Mouse (Mus musculus) intestine, embryonic 14.5 days (tissue): Measurements from ENCODE around the gene Mta3. TPM values are rescaled to one million over a fixed set of nuclear protein-coding genes. Genes with fewer than 3 reads are reported as not detected.

ENCODE experiments used
- ATAC-seq: fragments of 200-750 bp; cut with Nextera tagmentation; replicated peaks from 2 replicates; pipeline ENCODE4 v1.8.0; 2017; ENCODE audit warnings: low read depth, moderate number of reproducible peaks, moderate TSS enrichment, moderate library complexity; ENCODE audit not compliant: low FRiP score, low TSS enrichment
- DNase-seq: peaks from one replicate; pipeline ENCODE4 v3.0.0-alpha.2; 2018; ENCODE audit warnings: low spot score
- H3K27ac ChIP-seq: fragments of 300-500 bp; sonication (generic); 2 replicates; pipeline ENCODE4 v1.5.1; 2014; ENCODE audit warnings: low read depth, mild to moderate bottlenecking, control low read depth
- H3K27me3 ChIP-seq: fragments of 300-500 bp; sonication (generic); replicated peaks from 2 replicates; pipeline ENCODE4 v1.6.1; 2014; ENCODE audit warnings: low read length, control low read depth; ENCODE audit not compliant: control insufficient read depth, insufficient read depth
- H3K36me3 ChIP-seq: fragments of 300-500 bp; sonication (generic); 2 replicates; pipeline ENCODE4 v1.6.1; 2014; ENCODE audit warnings: low read length, control low read depth; ENCODE audit not compliant: control insufficient read depth, insufficient read depth
- H3K4me1 ChIP-seq: fragments of 300-500 bp; sonication (generic); replicated peaks from 2 replicates; pipeline ENCODE4 v1.6.1; 2014; ENCODE audit warnings: low read length, control low read depth, mixed read lengths; ENCODE audit not compliant: control insufficient read depth, insufficient read depth
- H3K4me2 ChIP-seq: fragments of 300-500 bp; sonication (generic); 2 replicates; pipeline ENCODE4 v1.6.1; 2014; ENCODE audit warnings: low read length
- H3K4me3 ChIP-seq: fragments of 300-500 bp; sonication (generic); 2 replicates; pipeline ENCODE4 v1.5.1; 2014; ENCODE audit warnings: low read depth, low read length, control low read depth, mixed read lengths
- H3K9ac ChIP-seq: fragments of 300-500 bp; sonication (generic); 2 replicates; pipeline ENCODE4 v1.6.1; 2014; ENCODE audit warnings: mild to moderate bottlenecking, low read length
- H3K9me3 ChIP-seq: fragments of 300-500 bp; sonication (generic); 2 replicates; pipeline ENCODE4 v1.6.1; 2016; ENCODE audit warnings: low read length, control low read depth; ENCODE audit not compliant: control insufficient read depth
- WGBS: fragments of 180-500 bp; shearing (Covaris S2); extraction: QIAGEN DNeasy Blood & Tissue Kit; methylation state at CpG from one replicate; pipeline ENCODE4 v1.1.7; 2014; 5-methylcytosine and 5-hydroxymethylcytosine counted together
- polyA plus RNA-seq: library from polyadenylated mRNA; unstranded; fragments of >200 nt; fragmentation: Nextera tagmentation; extraction: Ambion mirVana; gene quantifications from 2 replicates; pipeline ENCODE4 v1.2.1, GENCODE M21; 2014

Mta3 gene
- polyA plus RNA-seq, 1 experiment from 2014 or later: 37.0 TPM

DNA sequence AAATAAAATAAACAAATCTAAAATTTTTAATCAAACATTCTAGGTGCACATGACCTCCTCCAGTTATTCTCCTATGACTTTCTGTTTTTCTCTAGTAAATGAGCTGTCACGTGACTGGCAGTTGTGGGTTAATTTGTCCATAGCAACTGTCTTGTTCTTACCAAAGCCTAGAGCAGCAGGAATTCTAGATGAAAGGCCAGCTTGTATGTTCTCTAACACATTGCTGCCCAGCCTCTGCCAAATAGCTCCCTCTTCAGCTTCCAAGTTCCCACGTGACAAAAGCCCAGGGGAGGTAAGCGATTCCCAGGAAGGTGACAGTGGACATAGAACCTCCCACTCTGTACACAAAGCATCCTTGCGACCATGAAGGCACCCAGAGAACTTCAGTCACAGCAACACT lies 128.2 kb downstream of the Mta3 start:
- no peak overlapping the region for H3K4me2 ChIP-seq
- no peak overlapping the region for H3K4me3 ChIP-seq
- no peaks in the 10 kb centered on the region for H3K4me1 ChIP-seq
- WGBS: 66% methylated on average over 4 of the region's 4 CpGs
- H3K9me3 ChIP-seq: no peaks in the 10 kb centered on the region
- ATAC-seq (no peak), DNase-seq (no peak)
- H3K36me3 ChIP-seq: no peaks in the 10 kb centered on the region
- H3K27me3 ChIP-seq: no peaks in the 10 kb centered on the region
- no peak overlapping the region for H3K27ac ChIP-seq
- no peak overlapping the region for H3K9ac ChIP-seq

DNA sequence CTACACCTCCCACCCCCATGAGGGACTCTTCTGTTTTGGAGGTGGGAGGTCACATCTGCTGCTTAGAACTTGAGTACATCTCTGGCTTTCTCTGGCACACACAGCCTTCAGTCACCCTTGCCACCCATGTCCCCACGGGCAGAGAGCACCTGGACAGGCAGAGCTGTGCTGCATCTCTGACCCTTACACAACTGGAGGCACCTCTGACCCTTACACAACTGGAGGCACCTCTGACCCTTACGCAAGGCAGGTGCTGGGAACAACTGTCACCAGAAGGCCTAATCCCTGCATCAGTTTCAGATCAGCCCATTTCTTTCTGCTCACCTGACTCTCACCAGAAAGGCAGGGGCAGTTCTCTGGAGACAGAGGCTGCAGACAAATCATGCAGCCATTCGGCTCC lies 130.1 kb downstream of the Mta3 start:
- ATAC-seq: no peak
- no peak overlapping the region for H3K4me3 ChIP-seq
- H3K4me2 ChIP-seq: no peak overlapping the region
- no peak overlapping the region for H3K9ac ChIP-seq
- no peak for DNase-seq
- no peaks in the 10 kb centered on the region for H3K9me3 ChIP-seq
- 78% methylated on average over 3 of the region's 3 CpGs for WGBS
- no peaks in the 10 kb centered on the region for H3K36me3 ChIP-seq
- no peak overlapping the region for H3K27ac ChIP-seq
- H3K27me3 ChIP-seq: no peaks in the 10 kb centered on the region
- no peaks in the 10 kb centered on the region for H3K4me1 ChIP-seq

GRCm38 (mm10) chr17:83837659-83838190 lies 131.8 kb downstream of the Mta3 start:
- Histone ChIP-seq H3K4me3 (no peak overlapping the region), H3K27ac (no peak overlapping the region), H3K9me3 (no peaks in the 10 kb centered on the region), H3K9ac (no peak overlapping the region), H3K36me3 (no peaks in the 10 kb centered on the region), H3K4me2 (no peak overlapping the region), H3K4me1 (no peaks in the 10 kb centered on the region), H3K27me3 (no peaks in the 10 kb centered on the region)
- 63% methylated on average over 8 of the region's 8 CpGs for WGBS
- DNase-seq (no peak), ATAC-seq (no peak)

GRCm38 (mm10) chr17:83839132-83839531 lies 133.2 kb downstream of the Mta3 start:
- Histone ChIP-seq H3K4me2 (no peak overlapping the region), H3K36me3 (no peaks in the 10 kb centered on the region), H3K9me3 (no peaks in the 10 kb centered on the region), H3K27ac (no peak overlapping the region), H3K9ac (no peak overlapping the region), H3K4me3 (no peak overlapping the region), H3K27me3 (no peaks in the 10 kb centered on the region), H3K4me1 (no peaks in the 10 kb centered on the region)
- WGBS: 65% methylated on average over 9 of the region's 9 CpGs
- ATAC-seq (no peak), DNase-seq (no peak)

- ATAC-seq (no peak), DNase-seq (no peak)
- no peak overlapping the region for H3K4me3 ChIP-seq
- H3K27ac ChIP-seq: no peak overlapping the region
- H3K9me3 ChIP-seq: no peaks in the 10 kb centered on the region
- no peaks in the 10 kb centered on the region for H3K4me1 ChIP-seq
- H3K4me2 ChIP-seq: no peak overlapping the region
- H3K9ac ChIP-seq: no peak overlapping the region
- 85% methylated on average over 5 of the region's 5 CpGs for WGBS
- no peaks in the 10 kb centered on the region for H3K27me3 ChIP-seq
- H3K36me3 ChIP-seq: no peaks in the 10 kb centered on the region
Measured at GRCm38 (mm10) chr17:83841011-83841410, 135.0 kb downstream of the Mta3 start.

DNA sequence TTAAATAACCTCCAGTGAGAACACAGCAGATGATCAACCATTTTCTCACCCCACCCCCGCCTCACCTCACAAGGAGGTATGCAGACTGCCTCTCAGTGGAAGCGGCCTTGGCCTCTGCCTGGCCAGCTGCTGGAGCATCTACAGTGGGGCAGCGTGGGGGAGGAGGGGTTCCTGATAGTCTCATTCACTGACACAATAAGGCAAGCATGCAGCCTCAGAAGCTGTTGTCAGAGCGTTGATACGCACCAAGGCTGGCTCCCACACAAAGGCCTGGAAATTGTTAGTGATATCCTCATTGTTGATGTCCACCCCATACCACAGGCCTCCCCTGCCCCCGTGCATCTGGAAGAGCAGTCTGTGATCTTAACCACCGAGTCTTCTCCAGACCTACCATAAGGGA lies 137.8 kb downstream of the Mta3 start:
- ATAC-seq: no peak
- Histone ChIP-seq H3K4me3 (no peak overlapping the region), H3K36me3 (no peaks in the 10 kb centered on the region), H3K4me2 (no peak overlapping the region), H3K27me3 (no peaks in the 10 kb centered on the region), H3K9ac (no peak overlapping the region), H3K27ac (no peak overlapping the region), H3K4me1 (no peaks in the 10 kb centered on the region), H3K9me3 (no peaks in the 10 kb centered on the region)
- WGBS: 52% methylated on average over 7 of the region's 7 CpGs
- DNase-seq: no peak

- Histone ChIP-seq H3K9me3 (no peaks in the 10 kb centered on the region), H3K27ac (no peak overlapping the region), H3K9ac (no peak overlapping the region), H3K36me3 (no peaks in the 10 kb centered on the region), H3K4me3 (no peak overlapping the region), H3K4me2 (no peak overlapping the region), H3K27me3 (no peaks in the 10 kb centered on the region), H3K4me1 (no peaks in the 10 kb centered on the region)
- WGBS: 75% methylated on average over 7 of the region's 8 CpGs
- DNase-seq: no peak
- ATAC-seq: no peak
Measured at GRCm38 (mm10) chr17:83845538-83845937, 139.6 kb downstream of the Mta3 start.

GRCm38 (mm10) chr17:83846301-83847021 lies 140.5 kb downstream of the Mta3 start:
- 84% methylated on average over 21 of the region's 21 CpGs for WGBS
- Histone ChIP-seq H3K4me3 (no peak overlapping the region), H3K36me3 (no peaks in the 10 kb centered on the region), H3K9ac (no peak overlapping the region), H3K4me2 (no peak overlapping the region), H3K9me3 (no peaks in the 10 kb centered on the region), H3K27me3 (no peaks in the 10 kb centered on the region), H3K27ac (no peak overlapping the region), H3K4me1 (no peaks in the 10 kb centered on the region)
- no peak for DNase-seq
- ATAC-seq: no peak

GRCm38 (mm10) chr17:83847100-83847499 lies 141.1 kb downstream of the Mta3 start:
- no peak for DNase-seq
- no peak overlapping the region for H3K4me3 ChIP-seq
- H3K27me3 ChIP-seq: no peaks in the 10 kb centered on the region
- WGBS: 78% methylated on average over 6 of the region's 6 CpGs
- no peak for ATAC-seq
- no peak overlapping the region for H3K4me2 ChIP-seq
- no peaks in the 10 kb centered on the region for H3K9me3 ChIP-seq
- H3K27ac ChIP-seq: no peak overlapping the region
- no peaks in the 10 kb centered on the region for H3K36me3 ChIP-seq
- no peaks in the 10 kb centered on the region for H3K4me1 ChIP-seq
- H3K9ac ChIP-seq: no peak overlapping the region
